9 mouse cellular contexts compared by ENCODE assay signal in the genomic region with DNA sequence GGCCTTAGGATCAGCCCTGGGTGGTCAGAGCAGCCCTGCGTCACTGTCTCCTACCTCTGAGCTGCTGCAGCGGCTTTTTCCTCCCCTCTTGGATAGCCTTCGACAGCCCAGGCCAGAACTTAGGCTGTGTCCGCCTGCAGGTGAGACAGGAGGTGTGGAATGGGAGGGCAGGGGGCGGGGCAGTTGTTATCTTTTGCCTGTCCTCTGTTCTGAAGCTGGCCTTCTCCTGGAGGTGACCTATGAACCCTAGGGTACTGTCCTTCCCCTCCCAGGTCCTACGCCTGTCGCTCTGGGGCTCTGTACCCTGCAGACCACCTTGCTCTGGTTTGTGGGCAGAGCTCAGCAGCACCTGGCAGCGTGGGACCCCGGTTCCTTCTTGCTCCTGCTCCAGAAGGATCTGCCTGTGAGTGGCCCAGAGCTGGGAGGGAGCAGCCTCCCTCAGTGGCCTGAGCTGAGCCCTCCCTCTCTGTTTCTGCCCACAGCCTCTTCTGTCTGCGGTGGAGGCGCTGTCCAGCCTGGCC. TPM values are rescaled to one million over a fixed set of nuclear protein-coding genes. Genes with fewer than 3 reads are reported as not detected.
DNase-seq lines count a peak whose midpoint lies in the region; ATAC-seq and TF ChIP-seq lines count a peak whose summit lies in the region.
"Had no signal": no experiment of that assay in that cellular context is flagged by ENCODE, and none has a peak within 500 bp of the region (broad histone marks: within the 10 kb centered on the region; RNA-seq: fewer than 3 reads in every experiment).

No protein-coding gene starts in this region.

- peaks cover 9% of the 10 kb centered on the region for H3K36me3 ChIP-seq in forebrain, embryonic 10.5 days (replicated peaks)
- peaks cover 11% of the 10 kb centered on the region; the same call in 1 of the 2 replicates for H3K36me3 ChIP-seq in intestine, postnatal 0 days (ENCODE audit: control insufficient read depth, insufficient read depth)
- peaks cover 11% of the 10 kb centered on the region; the same call in 1 of the 2 replicates for H3K36me3 ChIP-seq in neural tube, embryonic 13.5 days

- no peak for ATAC-seq in intestine, postnatal 0 days
- no peak for ATAC-seq in neural tube, embryonic 13.5 days (ENCODE audit: low read depth)

- TF ChIP-seq CTCF in intestine, postnatal 0 days (IDR thresholded peaks at IDR 0.05; ENCODE audit: low read depth): peak; percentile 33

- peak; percentile 26 for DNase-seq in kidney, adult 11 months
- no peak for DNase-seq in kidney, adult 8-10 months
- no peak for DNase-seq in forebrain, embryonic 10.5 days (ENCODE audit: extremely low spot score, low spot score)
- DNase-seq in left cerebral cortex, adult 18-20 months (ENCODE audit: low spot score in 2 of 2): no peak
- no peak for DNase-seq in lung, postnatal 36 days
- DNase-seq in cerebellum, postnatal 10 days: no peak
- DNase-seq: cerebellum, adult 11 months had no signal

- peak overlapping the region; percentile 99 for H3K4me2 ChIP-seq in intestine, postnatal 0 days (replicated peaks; ENCODE audit: low read depth)
- H3K4me2 ChIP-seq in neural tube, embryonic 13.5 days: peak overlapping the region; percentile 99

- 34% methylated on average over 11 of the region's 11 CpGs for WGBS in forebrain, embryonic 10.5 days
- WGBS in intestine, postnatal 0 days: 44% methylated on average over 11 of the region's 11 CpGs
- 50% methylated on average over 11 of the region's 11 CpGs for WGBS in neural tube, embryonic 13.5 days

- peak overlapping the region; percentile 84 for H3K4me3 ChIP-seq in forebrain, embryonic 10.5 days
- 0 out of 2 replicates have a peak overlapping the region, but pooled peaks have one; percentile 76 for H3K4me3 ChIP-seq in intestine, postnatal 0 days (ENCODE audit: low read depth, low read length)
- peak overlapping the region; percentile 79 for H3K4me3 ChIP-seq in neural tube, embryonic 13.5 days

- H3K9me3 ChIP-seq in forebrain, embryonic 10.5 days: no peaks in the 10 kb centered on the region
- H3K9me3 ChIP-seq in intestine, postnatal 0 days (ENCODE audit: control insufficient read depth): no peaks in the 10 kb centered on the region
- no peaks in the 10 kb centered on the region for H3K9me3 ChIP-seq in neural tube, embryonic 13.5 days

- H3K27me3 ChIP-seq in forebrain, embryonic 10.5 days (ENCODE audit: poor library complexity, severe bottlenecking): peaks cover 28% of the 10 kb centered on the region
- H3K27me3 ChIP-seq in intestine, postnatal 0 days (replicated peaks; ENCODE audit: control insufficient read depth, insufficient read depth, low read length): no peaks in the 10 kb centered on the region
- H3K27me3 ChIP-seq in neural tube, embryonic 13.5 days: 0 out of 2 replicates have a peak, but pooled peaks cover 11% of the 10 kb centered on the region

- peaks cover 36% of the 10 kb centered on the region for H3K4me1 ChIP-seq in forebrain, embryonic 10.5 days
- H3K4me1 ChIP-seq in intestine, postnatal 0 days (replicated peaks; ENCODE audit: control insufficient read depth, insufficient read depth, low read length): peaks cover 9% of the 10 kb centered on the region
- peaks cover 30% of the 10 kb centered on the region for H3K4me1 ChIP-seq in neural tube, embryonic 13.5 days (replicated peaks)

- no peak overlapping the region for H3K9ac ChIP-seq in intestine, postnatal 0 days (ENCODE audit: low read depth, low read length)
- peak overlapping the region; percentile 91 for H3K9ac ChIP-seq in neural tube, embryonic 13.5 days

- no peak overlapping the region for H3K27ac ChIP-seq in forebrain, embryonic 10.5 days
- no peak overlapping the region for H3K27ac ChIP-seq in intestine, postnatal 0 days (ENCODE audit: low read depth, low read length)
- no peak overlapping the region for H3K27ac ChIP-seq in neural tube, embryonic 13.5 days (replicated peaks)

RNA-seq across cellular contexts. Expression of a gene that starts 1.8 kb away (rescaled TPM):
- 1.9 and 2.2 TPM in 2 replicates for polyA plus RNA-seq in forebrain, embryonic 10.5 days (2016; fragmentation: Nextera tagmentation; extraction: Ambion mirVana)
- 1.1 and 1.2 TPM in 2 replicates for polyA plus RNA-seq in intestine, postnatal 0 days (2015; fragmentation: Nextera tagmentation; extraction: Ambion mirVana)
- polyA plus RNA-seq in neural tube, embryonic 13.5 days (2015; fragmentation: Nextera tagmentation; extraction: Ambion mirVana): 4.5 and 5.2 TPM in 2 replicates
- 1 to 10 TPM; 5.0 to 5.4 TPM for total RNA-seq in left cerebral cortex, adult 18-20 months (2021)

RNA-seq across cellular contexts. Expression of a gene that starts 1.8 kb away (rescaled TPM):
- polyA plus RNA-seq in forebrain, embryonic 10.5 days (2016; fragmentation: Nextera tagmentation; extraction: Ambion mirVana): 2.6 and 3.1 TPM in 2 replicates
- 0.84 and 1.3 TPM in 2 replicates for polyA plus RNA-seq in intestine, postnatal 0 days (2015; fragmentation: Nextera tagmentation; extraction: Ambion mirVana)
- polyA plus RNA-seq in neural tube, embryonic 13.5 days (2015; fragmentation: Nextera tagmentation; extraction: Ambion mirVana): 3.2 and 4.9 TPM in 2 replicates
- 1 to 10 TPM; 3.7 to 6.2 TPM for total RNA-seq in left cerebral cortex, adult 18-20 months (2021)

RNA-seq across cellular contexts. Expression of a gene that starts 5.7 kb away (rescaled TPM):
- 135 and 149 TPM in 2 replicates for polyA plus RNA-seq in forebrain, embryonic 10.5 days (2016; fragmentation: Nextera tagmentation; extraction: Ambion mirVana)
- polyA plus RNA-seq in intestine, postnatal 0 days (2015; fragmentation: Nextera tagmentation; extraction: Ambion mirVana): 113 and 115 TPM in 2 replicates
- polyA plus RNA-seq in neural tube, embryonic 13.5 days (2015; fragmentation: Nextera tagmentation; extraction: Ambion mirVana): 133 TPM in 2 replicates
- 10 to 100 TPM; 54.5 to 59.6 TPM for total RNA-seq in left cerebral cortex, adult 18-20 months (2021)

RNA-seq across cellular contexts. Expression of a gene that starts 12.1 kb away (rescaled TPM):
- 32.6 and 38.3 TPM in 2 replicates for polyA plus RNA-seq in forebrain, embryonic 10.5 days (2016; fragmentation: Nextera tagmentation; extraction: Ambion mirVana)
- 18.4 and 20.9 TPM in 2 replicates for polyA plus RNA-seq in intestine, postnatal 0 days (2015; fragmentation: Nextera tagmentation; extraction: Ambion mirVana)
- 26.8 and 29.1 TPM in 2 replicates for polyA plus RNA-seq in neural tube, embryonic 13.5 days (2015; fragmentation: Nextera tagmentation; extraction: Ambion mirVana)
- 10 to 100 TPM; 29.6 to 31.8 TPM for total RNA-seq in left cerebral cortex, adult 18-20 months (2021)

RNA-seq across cellular contexts. Expression of a gene that starts 17.0 kb away (rescaled TPM):
- 0.20 and 0.29 TPM in 2 replicates for polyA plus RNA-seq in forebrain, embryonic 10.5 days (2016; fragmentation: Nextera tagmentation; extraction: Ambion mirVana)
- polyA plus RNA-seq in intestine, postnatal 0 days (2015; fragmentation: Nextera tagmentation; extraction: Ambion mirVana): 0.23 TPM in 1 of 2 replicates, not detected in the other
- not detected in 2 replicates for polyA plus RNA-seq in neural tube, embryonic 13.5 days (2015; fragmentation: Nextera tagmentation; extraction: Ambion mirVana)
- not detected for total RNA-seq in left cerebral cortex, adult 18-20 months (2021)
